Comparison of ENCODE assay signal across 19 mouse cellular contexts in the genomic region with DNA sequence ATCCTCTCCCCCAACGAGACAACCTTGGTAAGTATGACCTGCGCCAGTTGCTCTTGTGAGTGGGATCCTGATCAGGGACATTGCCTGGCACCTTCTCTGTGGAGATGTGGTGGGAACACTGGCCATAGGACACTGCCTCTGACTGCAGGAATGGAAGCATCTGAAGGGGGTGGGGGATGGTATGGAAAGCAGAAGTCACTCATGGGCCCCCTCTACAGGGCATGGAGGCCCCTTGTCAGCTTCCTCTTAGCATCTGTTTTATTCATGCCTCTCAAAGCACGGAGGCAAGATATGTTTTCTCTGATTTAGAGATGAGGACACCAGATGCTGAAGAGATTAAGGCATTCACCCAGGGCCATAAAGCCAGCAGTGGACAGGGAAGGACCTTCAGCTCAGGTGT. TPM values are rescaled to one million over a fixed set of nuclear protein-coding genes. Genes with fewer than 3 reads are reported as not detected.
DNase-seq lines count a peak whose midpoint lies in the region; ATAC-seq and TF ChIP-seq lines count a peak whose summit lies in the region.
"Had no signal": no experiment of that assay in that cellular context is flagged by ENCODE, and none has a peak within 500 bp of the region (broad histone marks: within the 10 kb centered on the region; RNA-seq: fewer than 3 reads in every experiment).

No protein-coding gene starts in this region.

- 68% methylated on average over 3 of the region's 3 CpGs for WGBS in forebrain, embryonic 16.5 days

- ATAC-seq in megakaryocyte, adult 5-6 weeks (ENCODE audit: poor library complexity, severe bottlenecking): peak; percentile 82
- no peak for ATAC-seq in forebrain, embryonic 16.5 days
- ATAC-seq: activated CD4-positive, CD25-positive, alpha-beta regulatory T cell, adult 4 months; hindbrain, embryonic 16.5 days had no signal

- H3K27ac ChIP-seq in layer of hippocampus, adult 2 months: no peak overlapping the region
- H3K27ac ChIP-seq in CH12.LX (ENCODE audit: insufficient read depth, low read depth): no peak overlapping the region
- no peak overlapping the region for H3K27ac ChIP-seq in forebrain, embryonic 16.5 days (ENCODE audit: low read length)
- H3K27ac ChIP-seq: embryonic facial prominence, embryonic 12.5 days; heart, adult 2 months; left cerebral cortex, adult 2 months; midbrain, embryonic 10.5 days; neural tube, embryonic 15.5 days had no signal

- H3K4me1 ChIP-seq in CH12.LX (ENCODE audit: control insufficient read depth in 1 of 2, insufficient read depth in 2 of 2): peaks cover 12 to 42% of the 10 kb centered on the region in 2 experiments
- peaks cover 15% of the 10 kb centered on the region for H3K4me1 ChIP-seq in forebrain, embryonic 16.5 days (replicated peaks; ENCODE audit: control insufficient read depth, insufficient read depth, low read length)

- in situ Hi-C loops in CH12.LX (cut with MboI; ENCODE audit: low pct_ligation_motif_present, low pct_unique_long_range_greater_than_20kb, low sequenced_read_pairs): no loop called here

- no peak overlapping the region for H3K4me3 ChIP-seq in layer of hippocampus, adult 2 months
- no peak overlapping the region for H3K4me3 ChIP-seq in CH12.LX (replicated peaks in 1 of 3; ENCODE audit: low read depth in 2 of 3, low read length in 2 of 3, poor library complexity in 1 of 3)
- H3K4me3 ChIP-seq in forebrain, embryonic 16.5 days (replicated peaks; ENCODE audit: low read length): no peak overlapping the region
- H3K4me3 ChIP-seq: embryonic facial prominence, embryonic 12.5 days; heart, adult 2 months; left cerebral cortex, adult 2 months; midbrain, embryonic 10.5 days; neural tube, embryonic 15.5 days had no signal

- H3K9me3 ChIP-seq in CH12.LX (replicated peaks; ENCODE audit: low read length): no peaks in the 10 kb centered on the region
- no peaks in the 10 kb centered on the region for H3K9me3 ChIP-seq in forebrain, embryonic 16.5 days (ENCODE audit: control insufficient read depth, low read length)
- H3K9me3 ChIP-seq: embryonic facial prominence, embryonic 12.5 days; G1E; midbrain, embryonic 10.5 days; neural tube, embryonic 15.5 days had no signal

- dilution Hi-C loops in CH12.LX (cut with MboI; ENCODE audit: extremely low pct_ligation_motif_present, extremely low pct_unique_long_range_greater_than_20kb, low sequenced_read_pairs): no loop called here

- H3K4me2 ChIP-seq in CH12.LX (ENCODE audit: insufficient read depth, low read depth, poor library complexity, severe bottlenecking): peak overlapping the region; percentile 31
- no peak overlapping the region for H3K4me2 ChIP-seq in forebrain, embryonic 16.5 days (ENCODE audit: low read length)
- H3K4me2 ChIP-seq: embryonic facial prominence, embryonic 12.5 days; neural tube, embryonic 15.5 days had no signal

- no peak for TF ChIP-seq POLR2A in CH12.LX (IDR thresholded peaks at IDR 0.05; ENCODE audit: low read depth, low read length)

- peak; percentile 33; the same call in 1 of the 2 replicates for TF ChIP-seq EP300 in CH12.LX (IDR thresholded peaks at IDR 0.05; ENCODE audit: low read length)

- peaks cover 13% of the 10 kb centered on the region for H3K27me3 ChIP-seq in CH12.LX (replicated peaks)
- no peaks in the 10 kb centered on the region for H3K27me3 ChIP-seq in forebrain, embryonic 16.5 days (replicated peaks; ENCODE audit: control insufficient read depth, insufficient read depth, low read length)
- H3K27me3 ChIP-seq: neural tube, embryonic 15.5 days had no signal

- H3K79me2 ChIP-seq in CH12.LX (replicated peaks; ENCODE audit: control insufficient read depth, extremely low read depth, insufficient read depth, poor library complexity, severe bottlenecking): no peaks in the 10 kb centered on the region

- TF ChIP-seq CTCF in layer of hippocampus, adult 2 months (conservative IDR thresholded peaks at IDR 0.05): 0 out of 2 replicates have a peak, but pooled peaks have one; percentile 19
- peak; percentile 40 to 61; a peak in 3 of 4 replicates for TF ChIP-seq CTCF in CH12.LX (conservative IDR thresholded peaks at IDR 0.05 in 1 of 2, IDR thresholded peaks at IDR 0.05 in 1 of 2; ENCODE audit: low read depth in 2 of 2, low read length in 2 of 2)

- DNase-seq in layer of hippocampus, adult 2 months (ENCODE audit: low spot score in 2 of 2): no peak
- no peak for DNase-seq in layer of hippocampus, postnatal 10 days (ENCODE audit: low spot score in 2 of 2)
- DNase-seq in CH12.LX (ENCODE audit: extremely low read depth) (peak; percentile 76), MEL-GATA-1-ER (ENCODE audit: extremely low read depth, low read depth) (peak; percentile 25)
- no peak for DNase-seq in ovary, postnatal 14 days (ENCODE audit: low spot score)
- no peak for DNase-seq in spleen, postnatal 14 days (ENCODE audit: low spot score in 2 of 2)
- DNase-seq: adrenal gland, postnatal 36 days; cerebellum, postnatal 25 days; heart, adult 2 months; heart, postnatal 14 days had no signal

- TF ChIP-seq RAD21 in CH12.LX (IDR thresholded peaks at IDR 0.05; ENCODE audit: low read depth, low read length): peak; percentile 20

- H3K36me3 ChIP-seq in CH12.LX (replicated peaks in 1 of 2; ENCODE audit: control insufficient read depth in 1 of 2, insufficient read depth in 1 of 2, low read length in 1 of 2): no peaks in the 10 kb centered on the region
- H3K36me3 ChIP-seq in forebrain, embryonic 16.5 days (ENCODE audit: control insufficient read depth, insufficient read depth): no peaks in the 10 kb centered on the region
- H3K36me3 ChIP-seq: embryonic facial prominence, embryonic 12.5 days; G1E; midbrain, embryonic 10.5 days; neural tube, embryonic 15.5 days had no signal

- no peak overlapping the region for H3K9ac ChIP-seq in CH12.LX (ENCODE audit: insufficient read depth, low read depth)
- H3K9ac ChIP-seq in forebrain, embryonic 16.5 days (replicated peaks; ENCODE audit: low read depth, low read length): no peak overlapping the region
- H3K9ac ChIP-seq: embryonic facial prominence, embryonic 12.5 days; neural tube, embryonic 15.5 days had no signal

TF ChIP-seq in CH12.LX, 34 proteins besides CTCF, POLR2A, EP300 and RAD21:
- TF ChIP-seq TCF12 (IDR thresholded peaks at IDR 0.05; ENCODE audit: low read depth, low read length) (no peak), JUND (conservative IDR thresholded peaks at IDR 0.05; ENCODE audit: low read depth, low read length) (0 out of 2 replicates have a peak, but pooled peaks have one; percentile 23), BHLHE40 (IDR thresholded peaks at IDR 0.05; ENCODE audit: low read depth, low read length) (0 out of 2 replicates have a peak, but pooled peaks have one; percentile 22), MYC (IDR thresholded peaks at IDR 0.05; ENCODE audit: low read depth, low read length) (0 out of 2 replicates have a peak, but pooled peaks have one; percentile 24), SMC3 (IDR thresholded peaks at IDR 0.05; ENCODE audit: low read depth, low read length) (peak; percentile 7; the same call in 1 of the 2 replicates), MAZ (IDR thresholded peaks at IDR 0.05; ENCODE audit: low read depth, low read length) (0 out of 2 replicates have a peak, but pooled peaks have one; percentile 19), NELFE (IDR thresholded peaks at IDR 0.05; ENCODE audit: low read depth, low read length) (no peak), ELF1 (IDR thresholded peaks at IDR 0.05; ENCODE audit: low read depth, low read length) (peak; percentile 27; the same call in 1 of the 2 replicates), MXI1 (IDR thresholded peaks at IDR 0.05; ENCODE audit: low read depth, low read length) (peak; percentile 30; the same call in 1 of the 2 replicates), IRF4 (IDR thresholded peaks at IDR 0.05; ENCODE audit: low read depth, low read length) (peak; percentile 19; the same call in 1 of the 2 replicates), CHD2 (IDR thresholded peaks at IDR 0.05; ENCODE audit: low read length) (peak; percentile 85), MEF2A (IDR thresholded peaks at IDR 0.05; ENCODE audit: borderline replicate concordance, low read depth, low read length) (no peak)
TF ChIP-seq in CH12.LX: peak in this region for 9.

RNA-seq across cellular contexts. Expression of a gene that starts 34.2 kb away (rescaled TPM):
- 1 to 10 TPM; 2.0 to 2.5 TPM for total RNA-seq in layer of hippocampus, adult 2 months (2021)
- total RNA-seq in layer of hippocampus, postnatal 10 days (2021): 1 to 10 TPM; 3.2 TPM
- total RNA-seq in CH12.LX (2012; rRNA removed) (0.21 TPM in 1 of 2 replicates, not detected in the other), CH12.LX (2014; rRNA removed) (not detected in 2 replicates)
- not detected in 2 replicates for polyA plus RNA-seq in CH12.LX (2012; ENCODE audit: insufficient read length, low read depth)
- 0.05 TPM in 1 of 2 replicates, not detected in the other for total RNA-seq in megakaryocyte, adult 5-6 weeks (2015)
- 0.15 TPM in 1 of 2 replicates, not detected in the other for total RNA-seq in megakaryocyte, adult 5-6 weeks (2017)
- polyA plus RNA-seq in forebrain, embryonic 16.5 days (2015; fragmentation: Nextera tagmentation; extraction: Ambion mirVana): 0.37 and 0.53 TPM in 2 replicates
- total RNA-seq: G1E had no signal
- polyA plus RNA-seq: activated CD4-positive, CD25-positive, alpha-beta regulatory T cell, adult 4 months; G1E had no signal

Comparison
In these comparisons a context has a peak if more than half of its experiments do, and no peak if none do; other contexts are left out.
1. DNase-seq: peak in CH12.LX (single experiment) and MEL-GATA-1-ER (single experiment); none in layer of hippocampus, adult 2 months (0 of 2), layer of hippocampus, postnatal 10 days (0 of 2), ovary, postnatal 14 days (single experiment) and spleen, postnatal 14 days (0 of 2).